Mouse (Mus musculus): ENCODE results near the gene Naif1.

The Naif1 gene

DNA sequence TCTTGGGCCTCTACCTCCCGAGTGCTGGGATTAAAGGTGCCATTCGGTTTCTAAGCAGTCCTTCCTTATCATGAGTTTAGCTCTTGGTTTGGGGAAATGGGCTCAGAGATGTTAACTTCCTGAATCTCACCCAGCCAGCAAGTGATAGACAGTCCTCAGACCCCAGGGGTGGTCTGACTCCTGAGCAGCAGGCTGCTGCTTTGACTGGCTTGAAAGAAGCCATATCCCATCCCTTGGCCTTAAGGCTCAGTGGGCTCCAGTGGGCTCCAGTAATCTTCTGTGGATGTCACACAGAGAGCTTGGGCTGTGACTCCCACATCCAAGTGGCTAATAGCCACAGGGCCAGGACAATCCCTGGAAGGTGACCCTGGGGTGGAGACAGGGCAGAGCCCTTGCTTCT lies 44.3 kb downstream of the Naif1 start:
- ATAC-seq (ENCODE audit: insufficient number of reproducible peaks, low FRiP score, low TSS enrichment), result no peak

DNA sequence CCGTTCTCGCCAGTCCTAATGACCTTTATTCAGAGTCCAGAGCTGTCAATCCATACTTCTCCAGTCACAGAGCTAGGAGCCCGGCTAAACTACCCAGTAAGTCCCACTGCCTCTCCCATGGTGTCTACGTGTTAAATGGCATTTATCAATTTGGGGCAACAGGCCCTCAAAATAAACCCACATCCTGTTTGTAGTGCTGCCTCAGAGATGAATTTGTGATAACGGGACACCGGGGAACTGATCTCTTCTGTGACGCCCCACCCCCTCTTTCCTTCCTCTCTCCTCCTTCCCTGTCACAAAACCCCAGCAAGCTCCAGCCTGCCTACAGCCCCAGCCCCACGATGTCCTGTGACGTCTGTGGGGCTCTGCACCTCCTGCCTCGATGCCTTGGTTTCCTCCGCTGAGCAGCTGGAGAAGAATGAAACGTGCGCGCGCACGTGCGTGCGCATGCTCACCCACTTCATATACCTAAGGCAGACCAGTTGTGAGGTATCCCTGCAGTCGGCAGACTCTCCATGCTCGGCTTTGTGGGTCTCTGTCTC lies 45.0 kb downstream of the Naif1 start:
- ATAC-seq (ENCODE audit: insufficient number of reproducible peaks, low FRiP score, low TSS enrichment), result no peak

DNA sequence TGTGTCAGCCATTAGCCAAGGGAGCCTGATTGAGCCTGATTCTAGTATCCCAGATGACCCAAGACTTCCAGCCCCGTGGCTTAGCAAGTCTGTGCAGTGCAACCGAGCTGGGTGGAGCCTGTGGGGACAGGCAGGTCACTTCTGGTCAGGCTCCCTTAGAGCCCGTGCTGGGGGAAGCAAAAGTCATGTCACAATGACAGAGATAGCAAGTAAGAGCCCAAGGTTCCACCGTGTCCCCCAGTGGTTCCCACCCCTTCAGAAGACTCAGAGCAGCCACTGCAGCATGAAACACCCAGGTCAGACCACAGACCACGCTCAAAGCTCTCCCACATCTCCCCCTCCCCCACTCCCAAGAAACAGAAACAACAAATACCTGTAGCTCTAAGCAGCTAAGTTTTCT lies 45.9 kb downstream of the Naif1 start:
- ATAC-seq (ENCODE audit: insufficient number of reproducible peaks, low FRiP score, low TSS enrichment), result no peak

DNA sequence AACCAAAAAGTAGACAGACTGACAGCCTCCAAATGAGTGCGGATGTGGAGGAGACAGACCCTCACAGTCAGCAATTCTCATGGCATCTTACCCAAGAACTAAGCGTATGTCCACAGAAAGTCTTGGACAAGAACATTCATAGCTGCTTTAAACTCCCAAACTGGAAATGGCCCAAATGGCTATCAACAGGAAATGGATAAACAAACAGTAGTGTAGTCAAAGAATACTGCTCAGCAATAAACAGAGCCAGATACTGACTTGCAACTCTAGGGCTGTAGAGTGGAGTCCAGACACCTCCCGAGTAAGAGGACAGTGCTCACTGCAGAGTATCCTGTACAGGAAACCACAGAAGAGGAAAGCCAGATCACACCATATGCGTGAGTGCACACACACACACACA lies 49.1 kb downstream of the Naif1 start:
- ATAC-seq (ENCODE audit: insufficient number of reproducible peaks, low FRiP score, low TSS enrichment), result no peak

DNA sequence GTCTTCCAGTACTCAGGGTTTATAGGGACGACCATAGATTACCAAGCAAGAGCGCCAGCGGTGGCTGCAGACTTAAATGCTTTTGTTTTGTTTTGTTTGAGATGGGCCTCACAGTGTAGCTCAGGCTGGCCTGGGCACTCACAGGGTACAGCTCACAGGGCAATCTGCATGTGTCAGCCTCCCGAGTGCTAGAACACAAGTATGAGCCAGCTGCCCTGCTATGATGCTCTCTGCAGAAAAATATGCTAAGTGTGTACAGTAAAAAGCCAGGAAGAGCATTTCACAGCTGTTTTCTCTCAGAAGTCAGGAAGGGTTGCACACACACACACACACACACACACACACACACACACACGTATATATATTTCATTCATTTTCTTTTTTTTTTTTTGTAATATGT lies 50.2 kb downstream of the Naif1 start:
- ATAC-seq (ENCODE audit: insufficient number of reproducible peaks, low FRiP score, low TSS enrichment), result no peak

DNA sequence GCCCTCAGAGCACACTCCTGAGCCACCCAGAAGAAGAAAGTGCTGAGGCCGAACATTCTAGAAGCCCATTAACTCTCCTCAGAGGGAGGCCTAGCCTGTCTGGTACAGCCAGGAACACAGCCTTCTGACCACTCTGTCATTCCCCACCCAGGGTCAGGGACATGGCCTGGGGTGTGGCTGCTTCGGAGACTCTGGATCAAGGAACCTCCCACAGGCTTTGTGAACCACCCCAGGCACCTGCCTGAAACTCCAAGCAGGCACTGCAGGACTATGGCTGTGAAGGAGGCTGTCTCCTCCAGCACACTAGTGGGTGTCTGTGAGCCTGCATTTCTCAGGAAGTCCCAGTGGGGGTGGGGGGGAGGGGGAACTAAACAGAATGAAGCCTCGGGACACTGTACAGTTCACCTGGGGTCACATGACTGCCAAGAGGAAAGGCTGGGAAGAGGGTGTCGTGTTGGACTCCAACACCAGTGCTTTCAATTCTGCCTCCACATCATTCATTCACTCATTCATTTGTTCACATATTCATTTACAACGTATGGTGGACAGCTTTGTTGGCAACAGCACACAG lies 51.6 kb downstream of the Naif1 start:
- ATAC-seq (ENCODE audit: insufficient number of reproducible peaks, low FRiP score, low TSS enrichment), result no peak

DNA sequence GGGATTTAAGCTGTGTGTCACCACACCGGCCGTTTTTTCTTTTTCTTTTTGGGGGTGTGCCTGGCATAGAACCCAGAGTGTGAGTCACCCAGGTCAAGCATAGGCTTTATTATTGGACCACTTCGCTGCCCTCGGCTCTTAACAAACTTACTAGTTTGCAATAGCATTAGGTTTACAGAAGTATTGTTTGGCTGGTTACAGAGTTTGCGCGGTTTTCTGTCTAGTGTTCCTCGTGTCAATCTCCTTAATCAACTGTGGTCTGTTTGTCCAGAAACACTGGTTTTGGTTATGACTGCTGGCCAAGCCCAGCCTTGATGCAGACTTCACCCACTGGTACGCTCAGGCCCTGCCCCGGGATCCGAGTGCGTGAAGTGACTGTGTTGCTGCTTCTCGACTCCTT lies 52.6 kb downstream of the Naif1 start:
- no peak for ATAC-seq (ENCODE audit: insufficient number of reproducible peaks, low FRiP score, low TSS enrichment)

DNA sequence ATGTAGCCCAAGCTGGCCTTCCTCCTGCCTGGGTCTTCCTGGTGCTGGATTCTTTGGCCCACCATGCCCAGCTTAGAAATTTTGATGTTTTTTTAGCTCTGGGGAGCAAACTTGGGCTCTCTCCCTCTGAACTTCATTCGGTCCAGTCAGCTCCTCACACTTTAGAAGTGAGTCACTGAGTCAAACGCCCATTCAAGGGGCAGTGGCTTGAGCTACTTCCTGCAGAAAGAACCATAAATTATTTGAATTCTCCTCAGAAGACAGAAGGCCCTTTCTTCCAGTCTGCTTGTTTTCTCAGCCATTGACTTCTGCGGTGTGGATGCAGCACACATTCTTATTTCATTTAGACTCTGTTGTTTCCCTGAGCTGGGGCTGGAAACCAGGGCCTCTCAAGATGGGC lies 53.3 kb downstream of the Naif1 start:
- no peak for ATAC-seq (ENCODE audit: insufficient number of reproducible peaks, low FRiP score, low TSS enrichment)

DNA sequence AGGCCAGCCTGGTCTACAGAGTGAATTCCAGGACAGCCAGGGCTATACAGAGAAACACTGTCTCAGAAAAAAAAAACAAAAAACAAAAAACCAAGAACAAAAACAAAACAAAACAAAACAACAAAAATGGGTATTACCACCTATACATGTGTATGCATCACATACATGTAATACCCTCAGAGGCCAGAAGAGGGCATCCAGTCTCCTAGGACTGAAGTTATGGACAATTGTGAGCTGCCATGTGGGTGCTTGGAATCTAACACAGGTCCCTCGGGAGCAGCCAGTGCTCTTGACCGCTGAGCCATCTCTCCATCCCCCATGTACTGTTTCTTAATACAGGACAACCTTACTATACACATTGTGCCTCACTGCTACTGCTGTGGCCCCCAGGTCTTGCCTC lies 55.3 kb downstream of the Naif1 start:
- ATAC-seq (ENCODE audit: insufficient number of reproducible peaks, low FRiP score, low TSS enrichment), result no peak

Measured in cerebellum, adult (tissue).